Mouse (Mus musculus) spleen, adult 2 months (tissue): ENCODE results near the gene Emc9. TPM values are rescaled to one million over a fixed set of nuclear protein-coding genes. Genes with fewer than 3 reads are reported as not detected.

ENCODE experiments used
- DNase-seq, 2 experiments: peaks; one replicate each; pipeline versions ENCODE4 v3.0.0 to v3.0.0-alpha.2; 2012 to 2021; ENCODE audit warnings: low spot score in 2 of 2, low read depth in 1 of 2
- H3K27ac ChIP-seq: fragments of 200-500 bp; 2 replicates; pipeline ENCODE4 v1.5.1; 2012; ENCODE audit warnings: low read length, inconsistent platforms; ENCODE audit not compliant: insufficient read depth
- H3K27me3 ChIP-seq: fragments of 200-500 bp; 2 replicates; pipeline ENCODE4 v1.6.1; 2012; ENCODE audit warnings: mild to moderate bottlenecking, moderate library complexity, low read length, inconsistent platforms; ENCODE audit not compliant: control insufficient read depth, insufficient read depth
- H3K36me3 ChIP-seq: fragments of 200-500 bp; 2 replicates; pipeline ENCODE4 v1.6.1; 2012; ENCODE audit warnings: mild to moderate bottlenecking, low read length, inconsistent platforms; ENCODE audit not compliant: control insufficient read depth, insufficient read depth
- H3K4me1 ChIP-seq: fragments of 200-500 bp; 2 replicates; pipeline ENCODE4 v1.6.1; 2011; ENCODE audit warnings: inconsistent platforms; ENCODE audit not compliant: control insufficient read depth, insufficient read depth, insufficient read length
- H3K4me3 ChIP-seq: fragments of 200-500 bp; 2 replicates; pipeline ENCODE4 v1.5.1; 2011; ENCODE audit warnings: mild to moderate bottlenecking, inconsistent platforms; ENCODE audit not compliant: insufficient read depth, insufficient read length; ENCODE audit errors: extremely low read depth
- CTCF ChIP-seq: fragments of 200-500 bp; IDR thresholded peaks from 2 replicates; pipeline ENCODE4 v1.5.1; 2011; ENCODE audit warnings: mild to moderate bottlenecking, inconsistent platforms; ENCODE audit not compliant: insufficient read depth, insufficient read length, insufficient replicate concordance; ENCODE audit errors: extremely low read depth
- POLR2A ChIP-seq: fragments of 200-500 bp; IDR thresholded peaks from 2 replicates; pipeline ENCODE4 v1.6.1; 2011; ENCODE audit warnings: low read depth, low read length, inconsistent platforms
- WGBS: fragments of 180-500 bp; shearing (Covaris S2); methylation state at CpG from one replicate; pipeline ENCODE4 v1.1.7; 2018; 5-methylcytosine and 5-hydroxymethylcytosine counted together
- polyA plus RNA-seq: library from polyadenylated mRNA; depleted of rRNA; stranded (reverse); fragments of >200 nt; gene quantifications from 2 replicates; pipeline ENCODE4 v1.2.3, GENCODE M21; 2012

The Emc9 gene
- polyA plus RNA-seq, 1 experiment, result 15.0 TPM

GRCm38 (mm10) chr14:55590748-55591330, 5.7 kb upstream of the Emc9 start, which contains the start of gene Psme2:
Gene Psme2, minus strand, starts transcription at chr14:55591113.
- H3K27ac ChIP-seq, result peak within 1 kb of the TSS; percentile 95
- H3K27me3 ChIP-seq, result no peaks in the 10 kb centered on the region
- no peak for TF ChIP-seq CTCF
- TF ChIP-seq POLR2A, result peak; percentile 22
- peak within 1 kb of the TSS; percentile 83 for H3K4me3 ChIP-seq
- WGBS, result 1% methylated on average over 22 of the region's 22 CpGs
- DNase-seq, result peak; percentile 79 to 83
- peaks cover 6% of the 10 kb centered on the region; the same call in 1 of the 2 replicates for H3K4me1 ChIP-seq
- peaks cover 27% of the 10 kb centered on the region for H3K36me3 ChIP-seq

GRCm38 (mm10) chr14:55589771-55590448, 4.8 kb upstream of the Emc9 start:
- DNase-seq, result no peak
- no peak for TF ChIP-seq POLR2A
- no peak for TF ChIP-seq CTCF
- peaks cover 10% of the 10 kb centered on the region; the same call in 1 of the 2 replicates for H3K4me1 ChIP-seq
- peak overlapping the region; percentile 85 for H3K27ac ChIP-seq
- H3K27me3 ChIP-seq, result no peaks in the 10 kb centered on the region
- peaks cover 18% of the 10 kb centered on the region for H3K36me3 ChIP-seq
- WGBS, result 51% methylated on average over 11 of the region's 11 CpGs
- H3K4me3 ChIP-seq, result peak overlapping the region; percentile 83

DNA sequence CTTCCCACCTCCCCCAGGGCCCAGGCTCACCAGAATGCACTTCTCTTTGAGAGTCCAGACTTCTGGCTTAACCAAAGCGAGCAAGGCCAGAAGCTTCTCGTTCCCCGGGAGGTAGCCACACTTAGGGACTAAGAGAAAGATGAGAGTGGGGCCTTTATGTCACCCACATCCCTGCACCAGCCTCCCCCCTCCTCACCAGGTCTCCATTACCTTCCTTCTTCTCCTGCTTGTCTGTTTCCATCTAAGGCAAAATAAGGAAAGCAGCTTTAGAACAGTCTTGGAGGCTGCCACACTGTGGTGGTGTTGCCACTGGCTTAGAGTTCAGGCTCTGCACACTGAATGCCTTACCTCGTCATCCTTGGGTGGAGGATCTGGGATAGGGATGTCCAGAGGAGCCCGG, 4.2 kb upstream of the Emc9 start:
- Histone ChIP-seq H3K36me3 (peaks cover 14% of the 10 kb centered on the region), H3K27ac (peak overlapping the region; percentile 25; the same call in 1 of the 2 replicates), H3K27me3 (no peaks in the 10 kb centered on the region), H3K4me1 (peaks cover 15% of the 10 kb centered on the region; the same call in 1 of the 2 replicates), H3K4me3 (no peak overlapping the region)
- TF ChIP-seq POLR2A (no peak), CTCF (no peak)
- no peak for DNase-seq
- 96% methylated on average over 5 of the region's 5 CpGs for WGBS

- H3K27me3 ChIP-seq, result no peaks in the 10 kb centered on the region
- TF ChIP-seq CTCF (no peak), POLR2A (no peak)
- WGBS, result 70% methylated on average over 2 of the region's 2 CpGs
- H3K36me3 ChIP-seq, result peaks cover 19% of the 10 kb centered on the region
- no peak overlapping the region for H3K4me3 ChIP-seq
- peak overlapping the region; percentile 82; the same call in 1 of the 2 replicates for H3K27ac ChIP-seq
- DNase-seq, result no peak
- H3K4me1 ChIP-seq, result peaks cover 15% of the 10 kb centered on the region; the same call in 1 of the 2 replicates
Observed at GRCm38 (mm10) chr14:55586149-55586548, 1.0 kb upstream of the Emc9 start.

GRCm38 (mm10) chr14:55585566-55585960, 461 bp upstream of the Emc9 start:
- Histone ChIP-seq H3K36me3 (peaks cover 25% of the 10 kb centered on the region), H3K4me1 (peaks cover 15% of the 10 kb centered on the region; the same call in 1 of the 2 replicates), H3K4me3 (no peak overlapping the region), H3K27me3 (no peaks in the 10 kb centered on the region), H3K27ac (peak overlapping the region; percentile 82)
- 48% methylated on average over 6 of the region's 6 CpGs for WGBS
- TF ChIP-seq POLR2A, result no peak
- TF ChIP-seq CTCF, result no peak
- DNase-seq, result no peak

- H3K4me3 ChIP-seq, result peak overlapping the region; percentile 71; the same call in 1 of the 2 replicates
- WGBS, result 29% methylated on average over 5 of the region's 5 CpGs
- H3K36me3 ChIP-seq, result peaks cover 28% of the 10 kb centered on the region
- TF ChIP-seq POLR2A (no peak), CTCF (no peak)
- no peaks in the 10 kb centered on the region for H3K27me3 ChIP-seq
- peak overlapping the region; percentile 82; the same call in 1 of the 2 replicates for H3K27ac ChIP-seq
- no peak for DNase-seq
- H3K4me1 ChIP-seq, result peaks cover 12% of the 10 kb centered on the region; the same call in 1 of the 2 replicates
Observed at GRCm38 (mm10) chr14:55584303-55584701, 800 bp downstream of the Emc9 start.
